Mouse (Mus musculus): ENCODE data around the gene Slc35b1. TPM values are rescaled to one million over a fixed set of nuclear protein-coding genes. Genes with fewer than 3 reads are reported as not detected.
A peak's percentile ranks its signal among the peaks of the same experiment; 100 is the strongest.

The Slc35b1 gene
- polyA plus RNA-seq, 1 experiment: 48.5 TPM

GRCm38 (mm10) chr11:95393500-95393816 is 9.0 kb downstream of the Slc35b1 start:
- no peaks in the 10 kb centered on the region for H3K27me3 ChIP-seq (ENCODE audit: control insufficient read depth, insufficient read depth, low read length)
- H3K27ac ChIP-seq (ENCODE audit: control insufficient read depth, insufficient read depth, low read depth, low read length): no peak overlapping the region
- TF ChIP-seq CTCF (IDR thresholded peaks at IDR 0.05; ENCODE audit: control insufficient read depth, insufficient read depth, insufficient replicate concordance, low read depth, low read length) (no peak), POLR2A (IDR thresholded peaks at IDR 0.05; ENCODE audit: control insufficient read depth, low read depth, low read length) (no peak)
- no peak overlapping the region for H3K4me3 ChIP-seq (ENCODE audit: control insufficient read depth, low read depth, low read length)
- peaks cover 1% of the 10 kb centered on the region; the same call in 1 of the 2 replicates for H3K36me3 ChIP-seq (ENCODE audit: control insufficient read depth, insufficient read depth, low read length)
- peaks cover 2% of the 10 kb centered on the region; the same call in 1 of the 2 replicates for H3K4me1 ChIP-seq (ENCODE audit: control insufficient read depth, insufficient read depth, low read length)

GRCm38 (mm10) chr11:95394112-95394511 is 9.6 kb downstream of the Slc35b1 start:
- Histone ChIP-seq H3K36me3 (ENCODE audit: control insufficient read depth, insufficient read depth, low read length) (peaks cover 1% of the 10 kb centered on the region; the same call in 1 of the 2 replicates), H3K27me3 (ENCODE audit: control insufficient read depth, insufficient read depth, low read length) (no peaks in the 10 kb centered on the region), H3K4me3 (ENCODE audit: control insufficient read depth, low read depth, low read length) (no peak overlapping the region), H3K27ac (ENCODE audit: control insufficient read depth, insufficient read depth, low read depth, low read length) (no peak overlapping the region), H3K4me1 (ENCODE audit: control insufficient read depth, insufficient read depth, low read length) (peaks cover 2% of the 10 kb centered on the region; the same call in 1 of the 2 replicates)
- TF ChIP-seq CTCF (IDR thresholded peaks at IDR 0.05; ENCODE audit: control insufficient read depth, insufficient read depth, insufficient replicate concordance, low read depth, low read length): no peak
- TF ChIP-seq POLR2A (IDR thresholded peaks at IDR 0.05; ENCODE audit: control insufficient read depth, low read depth, low read length): no peak

GRCm38 (mm10) chr11:95396548-95396947 is 12.1 kb downstream of the Slc35b1 start:
- H3K4me1 ChIP-seq (ENCODE audit: control insufficient read depth, insufficient read depth, low read length): peaks cover 2% of the 10 kb centered on the region; the same call in 1 of the 2 replicates
- H3K27me3 ChIP-seq (ENCODE audit: control insufficient read depth, insufficient read depth, low read length): no peaks in the 10 kb centered on the region
- no peaks in the 10 kb centered on the region for H3K36me3 ChIP-seq (ENCODE audit: control insufficient read depth, insufficient read depth, low read length)
- H3K4me3 ChIP-seq (ENCODE audit: control insufficient read depth, low read depth, low read length): no peak overlapping the region
- H3K27ac ChIP-seq (ENCODE audit: control insufficient read depth, insufficient read depth, low read depth, low read length): no peak overlapping the region
- no peak for TF ChIP-seq CTCF (IDR thresholded peaks at IDR 0.05; ENCODE audit: control insufficient read depth, insufficient read depth, insufficient replicate concordance, low read depth, low read length)
- TF ChIP-seq POLR2A (IDR thresholded peaks at IDR 0.05; ENCODE audit: control insufficient read depth, low read depth, low read length): no peak

- Histone ChIP-seq H3K27me3 (ENCODE audit: control insufficient read depth, insufficient read depth, low read length) (no peaks in the 10 kb centered on the region), H3K4me3 (ENCODE audit: control insufficient read depth, low read depth, low read length) (no peak overlapping the region), H3K27ac (ENCODE audit: control insufficient read depth, insufficient read depth, low read depth, low read length) (no peak overlapping the region), H3K4me1 (ENCODE audit: control insufficient read depth, insufficient read depth, low read length) (peaks cover 2% of the 10 kb centered on the region; the same call in 1 of the 2 replicates), H3K36me3 (ENCODE audit: control insufficient read depth, insufficient read depth, low read length) (no peaks in the 10 kb centered on the region)
- TF ChIP-seq POLR2A (IDR thresholded peaks at IDR 0.05; ENCODE audit: control insufficient read depth, low read depth, low read length) (no peak), CTCF (IDR thresholded peaks at IDR 0.05; ENCODE audit: control insufficient read depth, insufficient read depth, insufficient replicate concordance, low read depth, low read length) (peak; percentile 82; the same call in 1 of the 2 replicates)
Observed at GRCm38 (mm10) chr11:95397843-95398835, 13.6 kb downstream of the Slc35b1 start.

GRCm38 (mm10) chr11:95399520-95400020 is 15.1 kb downstream of the Slc35b1 start:
- H3K4me3 ChIP-seq (ENCODE audit: control insufficient read depth, low read depth, low read length): no peak overlapping the region
- no peak overlapping the region for H3K27ac ChIP-seq (ENCODE audit: control insufficient read depth, insufficient read depth, low read depth, low read length)
- H3K4me1 ChIP-seq (ENCODE audit: control insufficient read depth, insufficient read depth, low read length): peaks cover 2% of the 10 kb centered on the region; the same call in 1 of the 2 replicates
- no peaks in the 10 kb centered on the region for H3K36me3 ChIP-seq (ENCODE audit: control insufficient read depth, insufficient read depth, low read length)
- no peaks in the 10 kb centered on the region for H3K27me3 ChIP-seq (ENCODE audit: control insufficient read depth, insufficient read depth, low read length)
- TF ChIP-seq CTCF (IDR thresholded peaks at IDR 0.05; ENCODE audit: control insufficient read depth, insufficient read depth, insufficient replicate concordance, low read depth, low read length): no peak
- no peak for TF ChIP-seq POLR2A (IDR thresholded peaks at IDR 0.05; ENCODE audit: control insufficient read depth, low read depth, low read length)

- Histone ChIP-seq H3K36me3 (ENCODE audit: control insufficient read depth, insufficient read depth, low read length) (no peaks in the 10 kb centered on the region), H3K4me1 (ENCODE audit: control insufficient read depth, insufficient read depth, low read length) (peaks cover 2% of the 10 kb centered on the region; the same call in 1 of the 2 replicates), H3K27ac (ENCODE audit: control insufficient read depth, insufficient read depth, low read depth, low read length) (peak overlapping the region; percentile 68; the same call in 1 of the 2 replicates), H3K4me3 (ENCODE audit: control insufficient read depth, low read depth, low read length) (no peak overlapping the region), H3K27me3 (ENCODE audit: control insufficient read depth, insufficient read depth, low read length) (no peaks in the 10 kb centered on the region)
- no peak for TF ChIP-seq CTCF (IDR thresholded peaks at IDR 0.05; ENCODE audit: control insufficient read depth, insufficient read depth, insufficient replicate concordance, low read depth, low read length)
- no peak for TF ChIP-seq POLR2A (IDR thresholded peaks at IDR 0.05; ENCODE audit: control insufficient read depth, low read depth, low read length)
Observed at GRCm38 (mm10) chr11:95401568-95401967, 17.1 kb downstream of the Slc35b1 start.

GRCm38 (mm10) chr11:95402196-95402595 is 17.7 kb downstream of the Slc35b1 start:
- Histone ChIP-seq H3K36me3 (ENCODE audit: control insufficient read depth, insufficient read depth, low read length) (no peaks in the 10 kb centered on the region), H3K4me3 (ENCODE audit: control insufficient read depth, low read depth, low read length) (no peak overlapping the region), H3K27ac (ENCODE audit: control insufficient read depth, insufficient read depth, low read depth, low read length) (peak overlapping the region; percentile 68), H3K27me3 (ENCODE audit: control insufficient read depth, insufficient read depth, low read length) (no peaks in the 10 kb centered on the region), H3K4me1 (ENCODE audit: control insufficient read depth, insufficient read depth, low read length) (peaks cover 2% of the 10 kb centered on the region; the same call in 1 of the 2 replicates)
- TF ChIP-seq POLR2A (IDR thresholded peaks at IDR 0.05; ENCODE audit: control insufficient read depth, low read depth, low read length) (no peak), CTCF (IDR thresholded peaks at IDR 0.05; ENCODE audit: control insufficient read depth, insufficient read depth, insufficient replicate concordance, low read depth, low read length) (no peak)
